Mouse (Mus musculus) frontal cortex, postnatal 10 days (tissue): Measurements from ENCODE around the gene Madd.

Experiments used
- DNase-seq, 2 experiments: peaks; one replicate each; pipeline ENCODE4 v3.0.0; 2022; ENCODE audit warnings: low spot score in 2 of 2, mixed read lengths in 1 of 2

Madd gene

GRCm38 (mm10) chr2:91175490-91175889, 8.1 kb downstream of the Madd start:
- DNase-seq, result no peak

- no peak for DNase-seq
Observed at GRCm38 (mm10) chr2:91169587-91170322, 13.9 kb downstream of the Madd start.

GRCm38 (mm10) chr2:91167629-91168028, 16.0 kb downstream of the Madd start:
- DNase-seq, result no peak

- no peak for DNase-seq
Observed at GRCm38 (mm10) chr2:91164991-91165390, 18.6 kb downstream of the Madd start.

- no peak for DNase-seq
Observed at GRCm38 (mm10) chr2:91163532-91163931, 20.1 kb downstream of the Madd start.

- DNase-seq, result no peak
Observed at GRCm38 (mm10) chr2:91162952-91163351, 20.7 kb downstream of the Madd start.

- no peak for DNase-seq
Observed at GRCm38 (mm10) chr2:91160591-91160990, 23.0 kb downstream of the Madd start.

- DNase-seq, result no peak
Observed at GRCm38 (mm10) chr2:91157002-91157752, 26.5 kb downstream of the Madd start.

- DNase-seq, result no peak
Observed at GRCm38 (mm10) chr2:91154091-91154490, 29.5 kb downstream of the Madd start.

GRCm38 (mm10) chr2:91152885-91153377, 30.7 kb downstream of the Madd start:
- no peak for DNase-seq

GRCm38 (mm10) chr2:91151331-91151730, 32.3 kb downstream of the Madd start:
- no peak for DNase-seq

- no peak for DNase-seq
Observed at GRCm38 (mm10) chr2:91148101-91148500, 35.5 kb downstream of the Madd start.

GRCm38 (mm10) chr2:91143401-91143800, 40.2 kb downstream of the Madd start:
- no peak for DNase-seq

GRCm38 (mm10) chr2:91142920-91143319, 40.7 kb downstream of the Madd start:
- no peak for DNase-seq

GRCm38 (mm10) chr2:91139764-91140163, 43.9 kb downstream of the Madd start:
- DNase-seq, result no peak

- DNase-seq, result no peak
Observed at GRCm38 (mm10) chr2:91139311-91139710, 44.3 kb downstream of the Madd start.

- no peak for DNase-seq
Observed at GRCm38 (mm10) chr2:91137481-91137880, 46.2 kb downstream of the Madd start.

- no peak for DNase-seq
Observed at GRCm38 (mm10) chr2:91136513-91137412, 46.9 kb downstream of the Madd start.

GRCm38 (mm10) chr2:91132035-91132434, 51.6 kb downstream of the Madd start:
- DNase-seq, result no peak

- no peak for DNase-seq
Observed at GRCm38 (mm10) chr2:91131251-91131650, 52.4 kb downstream of the Madd start.

- DNase-seq, result no peak
Observed at GRCm38 (mm10) chr2:91130126-91130525, 53.5 kb downstream of the Madd start.

- DNase-seq, result no peak
Observed at GRCm38 (mm10) chr2:91128761-91129160, 54.9 kb downstream of the Madd start.
